Mouse (Mus musculus) T-cell, adult 2 months (primary cell): ENCODE measurements around the gene Rrbp1.

Experiments
- DNase-seq: peaks from one replicate; pipeline ENCODE4 v3.0.0; 2022; ENCODE audit warnings: low spot score

Rrbp1 gene

GRCm38 (mm10) chr2:144006686-144007085, 4.4 kb downstream of the Rrbp1 start:
- DNase-seq = no peak

- no peak for DNase-seq
These were observed 5.7 kb downstream of the Rrbp1 start for GRCm38 (mm10) chr2:144005166-144005955.

GRCm38 (mm10) chr2:144003544-144003943, 7.5 kb downstream of the Rrbp1 start:
- DNase-seq = no peak

- DNase-seq = no peak
These were observed 8.7 kb downstream of the Rrbp1 start for GRCm38 (mm10) chr2:144002229-144002984.

- DNase-seq = no peak
These were observed 18.1 kb downstream of the Rrbp1 start for GRCm38 (mm10) chr2:143992977-143993376.

- no peak for DNase-seq
These were observed 18.9 kb downstream of the Rrbp1 start for GRCm38 (mm10) chr2:143991964-143992672.

GRCm38 (mm10) chr2:143990997-143991396, 20.1 kb downstream of the Rrbp1 start:
- DNase-seq = no peak

- no peak for DNase-seq
These were observed 23.0 kb downstream of the Rrbp1 start for GRCm38 (mm10) chr2:143988016-143988415.

GRCm38 (mm10) chr2:143987485-143987884, 23.6 kb downstream of the Rrbp1 start:
- DNase-seq = no peak

GRCm38 (mm10) chr2:143983482-143983881, 27.6 kb downstream of the Rrbp1 start:
- peak; percentile 13 for DNase-seq

GRCm38 (mm10) chr2:143982901-143983300, 28.2 kb downstream of the Rrbp1 start:
- DNase-seq = no peak

- DNase-seq = no peak
These were observed 28.9 kb downstream of the Rrbp1 start for GRCm38 (mm10) chr2:143982152-143982551.

- peak; percentile 37 for DNase-seq
These were observed 30.2 kb downstream of the Rrbp1 start for GRCm38 (mm10) chr2:143980781-143981398.

- no peak for DNase-seq
These were observed 32.5 kb downstream of the Rrbp1 start for GRCm38 (mm10) chr2:143978444-143979147.

GRCm38 (mm10) chr2:143975146-143975649, 35.9 kb downstream of the Rrbp1 start:
- no peak for DNase-seq

GRCm38 (mm10) chr2:143973161-143973560, 37.9 kb downstream of the Rrbp1 start:
- DNase-seq = no peak

- no peak for DNase-seq
These were observed 39.2 kb downstream of the Rrbp1 start for GRCm38 (mm10) chr2:143971887-143972286.

GRCm38 (mm10) chr2:143970841-143971240, 40.2 kb downstream of the Rrbp1 start:
- DNase-seq = no peak

- DNase-seq = no peak
These were observed 41.8 kb downstream of the Rrbp1 start for GRCm38 (mm10) chr2:143969260-143969659.

GRCm38 (mm10) chr2:143963318-143963717, 47.7 kb downstream of the Rrbp1 start:
- no peak for DNase-seq

GRCm38 (mm10) chr2:143962192-143962591, 48.9 kb downstream of the Rrbp1 start:
- no peak for DNase-seq
